Mouse (Mus musculus): Measurements from ENCODE around the gene Elovl5. TPM values are rescaled to one million over a fixed set of nuclear protein-coding genes. Genes with fewer than 3 reads are reported as not detected.

Gene Elovl5
- 78.0 and 83.0 TPM in 2 replicates for polyA plus RNA-seq (2015; fragmentation: Nextera tagmentation; extraction: Ambion mirVana)

DNA sequence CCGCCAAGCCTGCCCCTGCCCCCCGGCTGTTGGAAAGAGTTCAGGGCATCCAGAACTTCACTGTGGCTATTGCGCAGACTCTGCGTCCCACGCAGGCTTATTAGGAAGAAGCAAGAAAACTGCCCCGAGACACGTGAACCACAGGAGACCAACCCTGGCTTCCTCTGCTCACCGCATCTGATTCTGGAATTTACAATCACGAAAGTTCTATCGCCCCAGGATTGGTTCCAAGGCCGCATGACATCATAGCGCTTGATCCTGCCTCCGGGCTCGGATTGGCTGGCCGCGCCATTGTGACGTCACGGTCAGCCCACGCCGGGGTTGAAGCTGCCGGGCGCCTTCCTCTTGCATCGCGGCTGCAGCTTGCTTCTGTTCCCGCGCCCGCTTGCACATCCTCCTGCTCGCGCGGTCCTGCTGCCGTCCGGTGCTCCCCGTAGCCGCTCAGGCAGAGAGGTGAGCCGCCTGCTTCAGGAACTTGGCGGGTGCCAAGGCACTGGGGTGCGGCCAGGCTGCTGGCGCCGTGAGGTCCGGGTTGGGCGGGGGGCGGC, at the start of gene Elovl5:
TSS of gene Elovl5 (plus strand) at position 291 of the 548 bp plus-strand sequence.
- peak; percentile 95 for ATAC-seq (ENCODE audit: borderline replicate concordance, extremely low read depth, low FRiP score, low TSS enrichment)

DNA sequence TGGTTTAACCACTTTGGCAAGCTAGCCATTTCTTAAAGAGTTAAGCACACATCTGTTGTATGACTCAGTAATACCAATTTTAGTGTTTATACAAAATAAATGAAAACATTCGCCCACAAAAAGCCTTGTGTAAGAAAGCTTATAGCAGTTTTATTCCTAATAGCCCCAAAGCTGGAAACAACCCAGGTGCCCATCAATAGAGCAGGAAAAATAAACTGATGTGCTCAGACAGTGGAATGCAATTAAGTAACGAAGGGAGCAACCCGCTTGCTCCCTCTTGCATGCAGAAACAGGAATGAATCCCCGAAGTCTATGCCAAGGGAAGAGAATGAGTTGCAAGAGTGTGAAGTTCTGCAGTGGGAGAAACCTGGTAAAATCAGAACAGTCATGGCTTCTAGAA, 25.7 kb upstream of the Elovl5 start:
- no peaks in the 10 kb centered on the region for H3K4me1 ChIP-seq
- WGBS = 56% methylated on average over 4 of the region's 4 CpGs
- no peak overlapping the region for H3K27ac ChIP-seq
- no peak overlapping the region for H3K9ac ChIP-seq
- H3K4me3 ChIP-seq = no peak overlapping the region
- no peak for ATAC-seq (ENCODE audit: borderline replicate concordance, extremely low read depth, low FRiP score, low TSS enrichment)
- no peaks in the 10 kb centered on the region for H3K27me3 ChIP-seq
- no peaks in the 10 kb centered on the region for H3K9me3 ChIP-seq
- H3K4me2 ChIP-seq = no peak overlapping the region
- H3K36me3 ChIP-seq = no peaks in the 10 kb centered on the region

More for the DNA sequence above, at the start of gene Elovl5:
- Histone ChIP-seq H3K27ac (peak within 1 kb of the TSS; percentile 89), H3K4me1 (peaks cover 31% of the 10 kb centered on the region), H3K9ac (peak within 1 kb of the TSS; percentile 80), H3K36me3 (no peaks in the 10 kb centered on the region), H3K9me3 (no peaks in the 10 kb centered on the region), H3K4me3 (peak within 1 kb of the TSS; percentile 97), H3K27me3 (no peaks in the 10 kb centered on the region), H3K4me2 (peak within 1 kb of the TSS; percentile 89)
- WGBS = under 1% methylated on average over 42 of the region's 42 CpGs

DNA sequence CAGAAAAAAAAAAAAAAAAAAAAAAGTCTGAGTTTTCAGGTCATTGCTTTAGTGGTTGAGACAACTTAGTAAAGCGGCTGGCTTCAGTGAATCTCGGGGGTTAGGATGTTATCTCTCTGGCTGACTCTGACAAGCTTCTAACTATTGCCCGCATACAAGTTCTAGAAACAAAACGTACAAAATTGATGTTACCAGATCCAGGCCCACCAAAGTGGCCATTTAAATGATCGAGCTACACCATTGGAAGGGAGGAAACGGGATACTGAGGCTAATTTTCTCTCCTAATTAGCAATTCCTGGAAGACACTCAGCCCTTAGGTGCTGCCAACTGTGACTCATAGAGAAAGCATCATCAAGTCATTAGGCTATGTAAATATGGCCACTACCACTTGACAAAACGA, 18.6 kb upstream of the Elovl5 start:
- no peak for ATAC-seq (ENCODE audit: borderline replicate concordance, extremely low read depth, low FRiP score, low TSS enrichment)

GRCm38 (mm10) chr9:77904133-77904532, 13.0 kb upstream of the Elovl5 start:
- no peak overlapping the region for H3K27ac ChIP-seq
- H3K4me1 ChIP-seq = no peaks in the 10 kb centered on the region
- WGBS = 87% methylated on average over 2 of the region's 2 CpGs
- no peak overlapping the region for H3K4me3 ChIP-seq
- ATAC-seq (ENCODE audit: borderline replicate concordance, extremely low read depth, low FRiP score, low TSS enrichment) = no peak
- no peak overlapping the region for H3K4me2 ChIP-seq
- no peaks in the 10 kb centered on the region for H3K27me3 ChIP-seq
- H3K9ac ChIP-seq = no peak overlapping the region
- no peaks in the 10 kb centered on the region for H3K9me3 ChIP-seq
- no peaks in the 10 kb centered on the region for H3K36me3 ChIP-seq

More for the DNA sequence above, 18.6 kb upstream of the Elovl5 start:
- Histone ChIP-seq H3K9ac (no peak overlapping the region), H3K4me2 (no peak overlapping the region), H3K4me1 (no peaks in the 10 kb centered on the region), H3K9me3 (no peaks in the 10 kb centered on the region), H3K4me3 (no peak overlapping the region), H3K27me3 (no peaks in the 10 kb centered on the region), H3K36me3 (no peaks in the 10 kb centered on the region), H3K27ac (no peak overlapping the region)
- 56% methylated on average over 7 of the region's 7 CpGs for WGBS

GRCm38 (mm10) chr9:77909572-77910269, 7.4 kb upstream of the Elovl5 start:
- no peak for ATAC-seq (ENCODE audit: borderline replicate concordance, extremely low read depth, low FRiP score, low TSS enrichment)
- peak overlapping the region; percentile 67 for H3K4me2 ChIP-seq
- H3K27me3 ChIP-seq = no peaks in the 10 kb centered on the region
- no peaks in the 10 kb centered on the region for H3K9me3 ChIP-seq
- H3K36me3 ChIP-seq = no peaks in the 10 kb centered on the region
- peak overlapping the region; percentile 67; the same call in 1 of the 2 replicates for H3K9ac ChIP-seq
- WGBS = 24% methylated on average over 10 of the region's 10 CpGs
- peak overlapping the region; percentile 75 for H3K4me3 ChIP-seq
- peaks cover 16% of the 10 kb centered on the region for H3K4me1 ChIP-seq
- peak overlapping the region; percentile 98 for H3K27ac ChIP-seq

GRCm38 (mm10) chr9:77910270-77911240, 6.6 kb upstream of the Elovl5 start:
- Histone ChIP-seq H3K9me3 (no peaks in the 10 kb centered on the region), H3K9ac (peak overlapping the region; percentile 67), H3K27ac (peak overlapping the region; percentile 98), H3K27me3 (no peaks in the 10 kb centered on the region), H3K4me2 (peak overlapping the region; percentile 67), H3K4me3 (peak overlapping the region; percentile 75), H3K36me3 (no peaks in the 10 kb centered on the region), H3K4me1 (peaks cover 16% of the 10 kb centered on the region)
- peak; percentile 100 for ATAC-seq (ENCODE audit: borderline replicate concordance, extremely low read depth, low FRiP score, low TSS enrichment)
- WGBS = 1% methylated on average over 66 of the region's 68 CpGs

DNA sequence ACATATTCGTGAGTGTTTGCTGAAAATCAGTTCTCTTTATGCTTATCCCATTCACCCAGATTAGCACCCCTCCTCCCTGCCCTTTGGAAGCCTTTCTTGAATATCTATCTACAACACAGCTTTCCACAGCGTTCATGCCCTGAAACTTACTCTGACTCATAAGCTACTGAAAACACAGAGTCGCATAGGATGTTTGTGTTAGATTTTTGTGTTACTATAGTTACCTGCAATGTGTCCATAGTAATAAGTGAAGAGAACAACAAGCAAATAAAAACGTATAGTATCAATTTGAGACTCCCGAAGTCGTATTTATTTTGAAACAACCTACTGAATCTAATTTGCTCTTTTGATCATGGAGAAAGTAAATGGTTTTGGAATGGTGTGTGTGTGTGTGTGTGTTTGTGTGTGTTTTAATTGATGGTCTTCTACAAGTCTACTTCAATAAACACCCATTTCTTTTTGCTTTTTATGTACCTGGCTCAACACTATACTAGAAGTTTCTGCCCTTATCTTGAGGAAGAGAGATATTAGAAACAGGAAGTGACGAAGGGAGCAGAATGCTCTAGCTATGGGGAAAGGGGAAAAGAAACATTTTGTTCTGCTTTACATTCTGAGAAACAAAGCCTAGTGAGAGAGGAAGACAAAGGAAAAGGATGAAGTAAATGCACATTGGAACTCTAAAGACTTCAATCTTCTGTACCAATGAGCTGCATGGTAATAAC, 5.5 kb upstream of the Elovl5 start:
- Histone ChIP-seq H3K9ac (peak overlapping the region; percentile 67), H3K27me3 (no peaks in the 10 kb centered on the region), H3K36me3 (no peaks in the 10 kb centered on the region), H3K4me2 (peak overlapping the region; percentile 67), H3K4me1 (peaks cover 22% of the 10 kb centered on the region), H3K4me3 (peak overlapping the region; percentile 75), H3K27ac (peak overlapping the region; percentile 98), H3K9me3 (no peaks in the 10 kb centered on the region)
- 28% methylated on average over 7 of the region's 7 CpGs for WGBS
- no peak for ATAC-seq (ENCODE audit: borderline replicate concordance, extremely low read depth, low FRiP score, low TSS enrichment)

- H3K4me2 ChIP-seq = peak overlapping the region; percentile 67
- no peaks in the 10 kb centered on the region for H3K9me3 ChIP-seq
- H3K4me1 ChIP-seq = peaks cover 24% of the 10 kb centered on the region
- H3K27me3 ChIP-seq = no peaks in the 10 kb centered on the region
- no peak overlapping the region for H3K9ac ChIP-seq
- H3K36me3 ChIP-seq = no peaks in the 10 kb centered on the region
- no peak for ATAC-seq (ENCODE audit: borderline replicate concordance, extremely low read depth, low FRiP score, low TSS enrichment)
- no peak overlapping the region; the same call in 1 of the 2 replicates for H3K4me3 ChIP-seq
- no peak overlapping the region for H3K27ac ChIP-seq
- WGBS = 44% methylated on average over 6 of the region's 6 CpGs
These were observed 4.9 kb upstream of the Elovl5 start for GRCm38 (mm10) chr9:77912246-77912645.

DNA sequence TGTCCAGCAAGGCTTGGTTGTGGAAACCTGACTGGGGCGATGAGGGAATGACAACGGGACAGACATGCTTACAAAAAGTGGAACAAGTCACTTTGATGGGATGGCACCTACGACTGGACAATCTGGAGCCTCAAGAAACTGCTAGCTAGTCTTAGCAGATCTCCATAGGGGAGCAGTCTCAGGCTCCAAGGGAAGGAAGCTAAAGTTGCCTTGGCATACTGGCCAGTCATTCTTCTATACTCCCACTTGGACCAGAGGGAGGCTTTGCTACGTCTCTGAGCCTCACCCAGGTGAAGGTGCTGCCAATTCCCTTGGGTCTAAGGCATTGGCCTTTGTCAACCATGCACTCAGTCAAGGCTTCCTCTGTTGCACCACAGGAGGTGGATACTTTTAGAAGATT, 2.5 kb upstream of the Elovl5 start:
- H3K27ac ChIP-seq = no peak overlapping the region
- H3K9me3 ChIP-seq = no peaks in the 10 kb centered on the region
- no peak overlapping the region for H3K9ac ChIP-seq
- H3K27me3 ChIP-seq = no peaks in the 10 kb centered on the region
- H3K4me2 ChIP-seq = no peak overlapping the region
- H3K36me3 ChIP-seq = no peaks in the 10 kb centered on the region
- H3K4me1 ChIP-seq = peaks cover 38% of the 10 kb centered on the region
- no peak for ATAC-seq (ENCODE audit: borderline replicate concordance, extremely low read depth, low FRiP score, low TSS enrichment)
- WGBS = 71% methylated on average over 4 of the region's 4 CpGs
- no peak overlapping the region for H3K4me3 ChIP-seq

- Histone ChIP-seq H3K4me2 (no peak overlapping the region), H3K27ac (no peak overlapping the region), H3K9me3 (no peaks in the 10 kb centered on the region), H3K36me3 (no peaks in the 10 kb centered on the region), H3K9ac (no peak overlapping the region), H3K4me1 (peaks cover 36% of the 10 kb centered on the region), H3K4me3 (no peak overlapping the region), H3K27me3 (no peaks in the 10 kb centered on the region)
- ATAC-seq (ENCODE audit: borderline replicate concordance, extremely low read depth, low FRiP score, low TSS enrichment) = no peak
- 46% methylated on average over 4 of the region's 4 CpGs for WGBS
These were observed 1.4 kb upstream of the Elovl5 start for GRCm38 (mm10) chr9:77915791-77916190.

GRCm38 (mm10) chr9:77917622-77918131, 513 bp downstream of the Elovl5 start:
- H3K9me3 ChIP-seq = no peaks in the 10 kb centered on the region
- peak overlapping the region; percentile 80 for H3K9ac ChIP-seq
- H3K27me3 ChIP-seq = no peaks in the 10 kb centered on the region
- H3K4me1 ChIP-seq = peaks cover 28% of the 10 kb centered on the region
- H3K27ac ChIP-seq = peak overlapping the region; percentile 89
- H3K36me3 ChIP-seq = no peaks in the 10 kb centered on the region
- under 1% methylated on average over 45 of the region's 45 CpGs for WGBS
- peak overlapping the region; percentile 89 for H3K4me2 ChIP-seq
- peak; percentile 57 for ATAC-seq (ENCODE audit: borderline replicate concordance, extremely low read depth, low FRiP score, low TSS enrichment)
- peak overlapping the region; percentile 97 for H3K4me3 ChIP-seq

All from lung, embryonic 15.5 days (tissue).